Mouse (Mus musculus) heart, postnatal 0 days (tissue): Measurements from ENCODE around the gene Tcte2. TPM values are rescaled to one million over a fixed set of nuclear protein-coding genes. Genes with fewer than 3 reads are reported as not detected.

ENCODE experiments used
- ATAC-seq: fragments of 200-750 bp; cut with Nextera tagmentation; 2 replicates; pipeline ENCODE4 v1.8.0; 2017; ENCODE audit warnings: low read depth, moderate number of reproducible peaks, moderate library complexity; ENCODE audit not compliant: insufficient read depth
- DNase-seq: peaks from one replicate; pipeline ENCODE4 v3.0.0-alpha.2; 2016; ENCODE audit warnings: low spot score
- H3K27ac ChIP-seq: fragments of 300-500 bp; sonication (generic); 2 replicates; pipeline ENCODE4 v1.5.1; 2014; ENCODE audit warnings: low read depth, mild to moderate bottlenecking
- H3K27me3 ChIP-seq: fragments of 300-500 bp; sonication (generic); 2 replicates; pipeline ENCODE4 v1.6.1; 2014; ENCODE audit warnings: low read length, mixed read lengths; ENCODE audit not compliant: control insufficient read depth, insufficient read depth
- H3K36me3 ChIP-seq: fragments of 300-500 bp; sonication (generic); replicated peaks from 2 replicates; pipeline ENCODE4 v1.6.1; 2014; ENCODE audit warnings: low read length, mixed read lengths; ENCODE audit not compliant: control insufficient read depth, insufficient read depth
- H3K4me1 ChIP-seq: fragments of 300-500 bp; sonication (generic); 2 replicates; pipeline ENCODE4 v1.6.1; 2014; ENCODE audit warnings: antibody characterized with exemption; ENCODE audit not compliant: control insufficient read depth, insufficient read depth
- H3K4me2 ChIP-seq: fragments of 300-500 bp; sonication (generic); 2 replicates; pipeline ENCODE4 v1.6.1; 2014; ENCODE audit warnings: low read depth, mild to moderate bottlenecking, low read length, moderate library complexity
- H3K4me3 ChIP-seq: fragments of 300-500 bp; sonication (generic); 2 replicates; pipeline ENCODE4 v1.5.1; 2014; ENCODE audit warnings: low read depth, low read length
- H3K9ac ChIP-seq: fragments of 300-500 bp; sonication (generic); replicated peaks from 2 replicates; pipeline ENCODE4 v1.6.1; 2014; ENCODE audit warnings: low read depth, low read length, mixed read lengths
- H3K9me3 ChIP-seq: fragments of 300-500 bp; sonication (generic); replicated peaks from 2 replicates; pipeline ENCODE4 v1.6.1; 2016; ENCODE audit warnings: low read length; ENCODE audit not compliant: control insufficient read depth
- CTCF ChIP-seq: IDR thresholded peaks from 2 replicates; pipeline ENCODE4 v1.5.1; 2016; ENCODE audit warnings: antibody characterized with exemption, control low read depth, low read depth
- EP300 ChIP-seq: IDR thresholded peaks from 2 replicates; pipeline ENCODE4 v1.6.1; 2016; ENCODE audit warnings: antibody characterized with exemption, low read depth
- WGBS: fragments of 180-500 bp; shearing (Covaris S2); extraction: QIAGEN DNeasy Blood & Tissue Kit; methylation state at CpG from one replicate; pipeline ENCODE4 v1.1.7; 2014; 5-methylcytosine and 5-hydroxymethylcytosine counted together
- polyA plus RNA-seq: library from polyadenylated mRNA; unstranded; fragments of >200 nt; fragmentation: Nextera tagmentation; extraction: Ambion mirVana; gene quantifications from 2 replicates; pipeline ENCODE4 v1.2.1, GENCODE M21; 2015
- total RNA-seq: library from RNA; depleted of rRNA; stranded (reverse); fragments of >200 nt; gene quantifications from 2 replicates; pipeline ENCODE4 v1.2.3, GENCODE M21; 2014; ENCODE audit warnings: low replicate concordance; rRNA removed

Tcte2 gene
- total and polyA plus RNA-seq, 2 experiments from 2014 or later, result 0.92 to 4.5 TPM

- TF ChIP-seq EP300 (no peak), CTCF (no peak)
- 83% methylated on average over 13 of the region's 13 CpGs for whole genome bisulfite sequencing
- H3K9ac ChIP-seq, result no peak overlapping the region
- peaks cover 42% of the 10 kb centered on the region for H3K4me1 ChIP-seq
- H3K4me2 ChIP-seq, result no peak overlapping the region
- no peak overlapping the region for H3K4me3 ChIP-seq
- H3K27me3 ChIP-seq, result no peaks in the 10 kb centered on the region
- ATAC-seq (no peak), DNase-seq (no peak)
- no peak overlapping the region for H3K27ac ChIP-seq
- H3K36me3 ChIP-seq, result no peaks in the 10 kb centered on the region
- H3K9me3 ChIP-seq, result no peaks in the 10 kb centered on the region
Measured at GRCm38 (mm10) chr17:13663386-13664166, 98.0 kb downstream of the Tcte2 start.

Other genes starting within 250 kb of the Tcte2 start
- gene Afdn, start 1.3 kb downstream of the Tcte2 start, total RNA-seq, result 38.0 and 41.9 TPM in 2 replicates
- 49.4 and 52.8 TPM in 2 replicates for gene Afdn, start 1.3 kb downstream of the Tcte2 start, polyA plus RNA-seq
- not detected in 2 replicates for gene Gm7168, start 186.5 kb upstream of the Tcte2 start, total RNA-seq
- gene Gm7168, start 186.5 kb upstream of the Tcte2 start, polyA plus RNA-seq, result not detected in 2 replicates
- not detected in 2 replicates for gene Gm7356, start 241.9 kb upstream of the Tcte2 start, total RNA-seq
- gene Gm7356, start 241.9 kb upstream of the Tcte2 start, polyA plus RNA-seq, result not detected in 2 replicates